Mouse (Mus musculus) liver, embryonic 11.5 days (tissue): Measurements from ENCODE around the gene Gm28043. TPM values are rescaled to one million over a fixed set of nuclear protein-coding genes. Genes with fewer than 3 reads are reported as not detected.

Source experiments
- ATAC-seq: fragments of 200-750 bp; cut with Nextera tagmentation; replicated peaks from 2 replicates; pipeline ENCODE4 v1.8.0; 2017; ENCODE audit warnings: moderate number of reproducible peaks, mild to moderate bottlenecking, moderate TSS enrichment, moderate library complexity; ENCODE audit not compliant: low FRiP score
- DNase-seq: peaks from one replicate; pipeline ENCODE4 v3.0.0-alpha.2; 2017; ENCODE audit warnings: low spot score
- H3K27ac ChIP-seq: fragments of 300-500 bp; sonication (generic); 2 replicates; pipeline ENCODE4 v1.5.1; 2014; ENCODE audit warnings: mild to moderate bottlenecking, low read depth, low read length, control low read depth
- H3K27me3 ChIP-seq: fragments of 300-500 bp; sonication (generic); replicated peaks from 2 replicates; pipeline ENCODE4 v1.6.1; 2014; ENCODE audit warnings: low read length, mixed read lengths; ENCODE audit not compliant: control insufficient read depth, insufficient read depth
- H3K36me3 ChIP-seq: fragments of 300-500 bp; sonication (generic); 2 replicates; pipeline ENCODE4 v1.6.1; 2014; ENCODE audit warnings: mild to moderate bottlenecking, low read length, moderate library complexity, mixed read lengths; ENCODE audit not compliant: control insufficient read depth, insufficient read depth
- H3K4me1 ChIP-seq: fragments of 300-500 bp; sonication (generic); replicated peaks from 2 replicates; pipeline ENCODE4 v1.6.1; 2014; ENCODE audit warnings: low read length, mixed read lengths; ENCODE audit not compliant: control insufficient read depth, insufficient read depth
- H3K4me2 ChIP-seq: fragments of 300-500 bp; sonication (generic); 2 replicates; pipeline ENCODE4 v1.6.1; 2014; ENCODE audit warnings: mild to moderate bottlenecking, control low read depth, moderate library complexity
- H3K4me3 ChIP-seq: fragments of 300-500 bp; sonication (generic); 2 replicates; pipeline ENCODE4 v1.5.1; 2014; ENCODE audit warnings: low read depth, low read length, control low read depth
- H3K9ac ChIP-seq: fragments of 300-500 bp; sonication (generic); 2 replicates; pipeline ENCODE4 v1.6.1; 2014; ENCODE audit warnings: low read depth, low read length, control low read depth
- H3K9me3 ChIP-seq: fragments of 300-500 bp; sonication (generic); 2 replicates; pipeline ENCODE4 v1.6.1; 2016; ENCODE audit warnings: low read length, inconsistent platforms, mixed read lengths; ENCODE audit not compliant: control insufficient read depth
- WGBS: fragments of 180-500 bp; shearing (Covaris S2); extraction: QIAGEN DNeasy Blood & Tissue Kit; methylation state at CpG from one replicate; pipeline ENCODE4 v1.1.7; 2014; 5-methylcytosine and 5-hydroxymethylcytosine counted together
- polyA plus RNA-seq: library from polyadenylated mRNA; unstranded; fragments of >200 nt; fragmentation: Nextera tagmentation; extraction: Ambion mirVana; gene quantifications from 2 replicates; pipeline ENCODE4 v1.2.1, GENCODE M21; 2014

The Gm28043 gene
- polyA plus RNA-seq, 1 experiment from 2014 or later = 2.6 TPM

DNA sequence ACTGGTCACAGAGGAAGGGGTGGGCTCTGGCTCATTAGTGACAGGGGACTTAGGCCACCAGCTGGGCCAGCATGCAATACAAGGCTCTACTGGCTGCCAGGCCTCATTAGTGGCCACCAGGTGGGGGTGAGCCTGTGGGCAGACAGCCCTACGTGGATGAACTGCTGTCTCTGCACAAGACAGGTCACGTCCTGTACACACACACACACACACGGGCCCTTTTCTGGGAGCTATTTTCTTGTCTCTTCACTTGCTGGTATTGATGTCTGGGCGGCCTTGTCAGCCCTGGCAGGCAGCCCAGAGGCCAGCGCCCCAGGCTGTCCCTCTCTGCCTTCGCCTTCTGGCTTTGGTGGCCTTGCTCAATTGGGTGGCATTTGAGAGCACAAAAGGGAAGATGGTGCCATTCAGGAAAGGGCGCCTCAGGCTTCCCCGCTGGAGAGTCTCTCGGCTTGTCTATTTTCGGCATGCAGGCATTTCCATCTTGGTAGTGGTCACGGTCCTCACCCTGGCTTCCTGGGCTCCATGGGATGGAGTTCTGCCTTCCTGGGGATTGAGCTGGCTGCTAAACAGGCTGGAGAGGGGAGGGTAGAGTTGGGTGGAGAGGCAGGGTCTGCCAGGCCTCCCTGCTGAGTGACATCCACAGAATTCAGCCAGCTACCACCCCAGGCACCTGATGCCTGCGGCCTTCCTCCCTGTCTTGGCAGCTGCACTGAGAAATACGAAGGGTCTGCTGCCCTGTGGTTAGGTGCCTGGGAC is 116.0 kb downstream of the Gm28043 start:
- Histone ChIP-seq H3K4me3 (no peak overlapping the region), H3K4me2 (no peak overlapping the region), H3K4me1 (peaks cover 6% of the 10 kb centered on the region; the same call in 1 of the 2 replicates), H3K27ac (no peak overlapping the region), H3K27me3 (no peaks in the 10 kb centered on the region), H3K36me3 (no peaks in the 10 kb centered on the region), H3K9me3 (no peaks in the 10 kb centered on the region), H3K9ac (no peak overlapping the region)
- DNase-seq (no peak), ATAC-seq (no peak)
- WGBS = 75% methylated on average over 13 of the region's 13 CpGs

- no peak overlapping the region for H3K4me2 ChIP-seq
- H3K4me3 ChIP-seq = no peak overlapping the region
- H3K9me3 ChIP-seq = no peaks in the 10 kb centered on the region
- no peaks in the 10 kb centered on the region for H3K27me3 ChIP-seq
- ATAC-seq (no peak), DNase-seq (no peak)
- H3K27ac ChIP-seq = no peak overlapping the region
- 58% methylated on average over 12 of the region's 12 CpGs for WGBS
- H3K9ac ChIP-seq = no peak overlapping the region
- peaks cover 6% of the 10 kb centered on the region; the same call in 1 of the 2 replicates for H3K4me1 ChIP-seq
- no peaks in the 10 kb centered on the region for H3K36me3 ChIP-seq
These were observed 116.7 kb downstream of the Gm28043 start for GRCm38 (mm10) chr17:29731266-29731952.

DNA sequence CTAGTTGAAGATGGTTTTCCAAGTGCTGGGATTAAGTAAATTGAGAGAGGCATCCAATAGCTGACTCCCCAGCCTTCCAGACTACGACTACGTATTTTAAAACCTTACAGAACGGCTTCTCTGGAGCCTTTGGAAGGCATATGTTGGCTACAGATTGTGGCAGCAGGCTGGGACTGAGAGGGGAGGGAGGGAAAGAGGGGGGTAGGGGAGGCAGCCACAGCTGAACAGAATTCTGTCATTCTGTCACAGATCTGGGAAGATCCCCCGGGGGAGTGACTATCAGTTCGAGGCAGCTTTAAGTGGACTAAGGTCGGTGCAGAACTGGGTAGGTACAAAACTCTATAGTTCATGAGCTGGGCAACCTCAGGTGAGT is 117.3 kb downstream of the Gm28043 start:
- 43% methylated on average over 6 of the region's 6 CpGs for WGBS
- no peaks in the 10 kb centered on the region for H3K27me3 ChIP-seq
- H3K9ac ChIP-seq = no peak overlapping the region; the same call in 1 of the 2 replicates
- H3K4me2 ChIP-seq = no peak overlapping the region
- H3K9me3 ChIP-seq = no peaks in the 10 kb centered on the region
- no peaks in the 10 kb centered on the region for H3K36me3 ChIP-seq
- H3K4me3 ChIP-seq = no peak overlapping the region
- H3K4me1 ChIP-seq = peaks cover 6% of the 10 kb centered on the region; the same call in 1 of the 2 replicates
- ATAC-seq (no peak), DNase-seq (no peak)
- H3K27ac ChIP-seq = no peak overlapping the region

DNA sequence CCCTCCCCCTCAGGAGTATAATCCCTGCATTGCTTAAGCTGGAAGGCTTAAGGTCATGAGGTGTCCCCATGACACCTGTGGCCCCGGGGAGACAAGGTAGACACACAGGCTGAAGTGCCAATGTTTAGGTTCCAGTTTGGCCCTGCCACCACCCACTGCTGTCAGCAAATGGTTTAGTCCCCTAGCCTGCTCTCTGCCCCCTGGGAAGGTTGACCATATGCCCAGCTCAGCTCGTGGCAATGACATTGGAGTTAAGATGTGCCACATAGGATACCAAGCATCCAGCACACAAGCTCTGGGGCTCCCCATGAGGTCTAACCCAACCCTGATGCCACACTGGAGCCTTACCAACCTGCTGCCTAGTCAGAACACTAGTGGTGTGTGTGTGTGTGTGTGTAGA is 117.8 kb downstream of the Gm28043 start:
- WGBS = 74% methylated on average over 2 of the region's 2 CpGs
- ATAC-seq (no peak), DNase-seq (no peak)
- Histone ChIP-seq H3K27ac (no peak overlapping the region), H3K9ac (no peak overlapping the region), H3K27me3 (no peaks in the 10 kb centered on the region), H3K4me1 (peaks cover 6% of the 10 kb centered on the region; the same call in 1 of the 2 replicates), H3K36me3 (no peaks in the 10 kb centered on the region), H3K4me2 (no peak overlapping the region), H3K4me3 (no peak overlapping the region), H3K9me3 (no peaks in the 10 kb centered on the region)

- Histone ChIP-seq H3K4me2 (no peak overlapping the region), H3K9ac (no peak overlapping the region), H3K4me1 (peaks cover 6% of the 10 kb centered on the region; the same call in 1 of the 2 replicates), H3K27me3 (no peaks in the 10 kb centered on the region), H3K36me3 (no peaks in the 10 kb centered on the region), H3K9me3 (no peaks in the 10 kb centered on the region), H3K4me3 (no peak overlapping the region), H3K27ac (no peak overlapping the region)
- ATAC-seq (no peak), DNase-seq (no peak)
- WGBS = 67% methylated on average over 15 of the region's 15 CpGs
These were observed 121.9 kb downstream of the Gm28043 start for GRCm38 (mm10) chr17:29736448-29737014.

DNA sequence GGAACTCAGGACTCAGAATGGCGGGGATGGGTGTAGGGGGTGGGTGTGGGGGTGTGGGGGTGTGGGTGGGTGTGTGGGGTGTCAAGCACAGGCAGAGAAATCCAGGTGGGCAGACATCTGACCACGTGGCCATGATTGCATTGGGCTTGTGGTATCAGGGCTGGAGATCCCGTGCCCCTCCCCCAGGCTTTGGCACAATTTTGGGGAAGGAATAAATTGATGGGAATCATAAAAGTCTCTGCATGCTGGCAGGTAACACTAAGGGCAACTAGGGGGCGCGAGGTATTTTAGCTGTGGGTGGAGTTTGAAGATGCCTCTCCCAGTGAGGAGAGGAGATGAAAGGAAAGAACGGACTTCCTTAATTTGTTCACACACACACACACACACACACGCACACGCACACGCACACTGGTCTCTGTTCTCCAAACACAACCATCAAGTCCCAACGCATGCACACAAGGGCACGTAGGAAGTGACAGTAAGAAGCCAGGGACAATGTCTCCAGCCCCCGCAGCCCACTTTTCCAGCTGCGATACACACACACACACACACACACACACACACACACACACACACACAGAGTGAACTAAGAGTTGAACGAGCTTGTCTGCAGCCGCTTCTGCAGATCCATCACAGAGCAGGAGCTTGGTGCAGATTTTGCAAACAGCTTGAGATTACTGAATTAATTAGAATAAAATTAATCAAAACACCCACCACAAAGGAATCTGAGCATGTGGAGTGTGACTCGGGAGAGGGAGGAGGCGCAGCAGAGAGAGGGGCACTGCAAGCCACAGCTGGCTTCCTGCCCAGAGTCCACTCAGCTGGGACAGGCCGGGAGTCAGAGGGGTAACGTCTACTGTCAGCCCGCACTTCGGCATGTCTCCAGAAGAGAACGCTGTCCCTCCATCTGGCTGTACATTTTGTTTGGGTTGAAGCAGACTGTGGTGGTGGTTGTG is 123.5 kb downstream of the Gm28043 start:
- Histone ChIP-seq H3K9ac (no peak overlapping the region), H3K9me3 (no peaks in the 10 kb centered on the region), H3K27me3 (no peaks in the 10 kb centered on the region), H3K27ac (no peak overlapping the region), H3K4me3 (no peak overlapping the region), H3K4me1 (no peaks in the 10 kb centered on the region), H3K4me2 (no peak overlapping the region), H3K36me3 (no peaks in the 10 kb centered on the region)
- ATAC-seq (0 out of 2 replicates have a peak, but pooled peaks have one; percentile 34), DNase-seq (peak; percentile 43)
- WGBS = 52% methylated on average over 22 of the region's 22 CpGs

DNA sequence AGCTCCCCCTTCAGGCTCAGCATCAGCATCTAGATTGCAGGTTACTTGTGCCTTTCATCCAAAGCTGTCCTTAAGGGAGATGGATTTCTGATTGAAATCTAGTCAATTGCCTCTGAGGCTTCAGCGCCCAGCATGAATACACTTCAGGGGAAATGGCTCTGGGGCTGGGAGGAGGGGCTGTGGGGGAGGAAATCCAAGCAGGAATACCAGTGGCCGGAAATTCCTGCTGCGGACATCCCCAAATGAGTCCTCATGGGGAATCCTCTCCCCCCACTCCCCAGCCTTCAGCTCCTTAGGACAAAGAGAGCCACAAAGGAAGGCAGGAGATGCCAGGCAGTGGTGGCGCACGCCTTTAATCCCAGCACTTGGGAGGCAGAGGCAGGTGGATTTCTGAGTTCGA is 132.8 kb downstream of the Gm28043 start:
- Histone ChIP-seq H3K4me1 (no peaks in the 10 kb centered on the region), H3K9ac (no peak overlapping the region), H3K9me3 (no peaks in the 10 kb centered on the region), H3K27ac (no peak overlapping the region), H3K36me3 (no peaks in the 10 kb centered on the region), H3K4me3 (no peak overlapping the region), H3K4me2 (no peak overlapping the region), H3K27me3 (0 out of 2 replicates have a peak, but pooled peaks cover 4% of the 10 kb centered on the region)
- 59% methylated on average over 6 of the region's 6 CpGs for WGBS
- no peak for DNase-seq
- no peak for ATAC-seq
